9 mouse cellular contexts compared by ENCODE assay signal in genomic region chr11:23271770-23272724, GRCm38 (mm10). TPM values are rescaled to one million over a fixed set of nuclear protein-coding genes. Genes with fewer than 3 reads are reported as not detected.
DNase-seq lines count a peak whose midpoint lies in the region; ATAC-seq and TF ChIP-seq lines count a peak whose summit lies in the region.
"Had no signal": no experiment of that assay in that cellular context is flagged by ENCODE, and none has a peak within 500 bp of the region (broad histone marks: within the 10 kb centered on the region; RNA-seq: fewer than 3 reads in every experiment).

No protein-coding gene starts in this region.

- TF ChIP-seq CTCF in midbrain, postnatal 0 days (IDR thresholded peaks at IDR 0.05), result peak; percentile 85

- no peaks in the 10 kb centered on the region for H3K4me1 ChIP-seq in forebrain, embryonic 13.5 days
- no peaks in the 10 kb centered on the region for H3K4me1 ChIP-seq in forebrain, embryonic 11.5 days (replicated peaks; ENCODE audit: control insufficient read depth, insufficient read depth, low read length)
- H3K4me1 ChIP-seq in intestine, embryonic 15.5 days (replicated peaks), result no peaks in the 10 kb centered on the region
- no peaks in the 10 kb centered on the region for H3K4me1 ChIP-seq in midbrain, postnatal 0 days (ENCODE audit: insufficient read depth, low read length)

- WGBS in forebrain, embryonic 13.5 days, result 71% methylated on average over 4 of the region's 4 CpGs
- WGBS in forebrain, embryonic 11.5 days, result 78% methylated on average over 4 of the region's 4 CpGs
- 77% methylated on average over 4 of the region's 4 CpGs for WGBS in intestine, embryonic 15.5 days
- WGBS in midbrain, postnatal 0 days, result 67% methylated on average over 4 of the region's 4 CpGs

- no peak overlapping the region for H3K9ac ChIP-seq in forebrain, embryonic 13.5 days
- H3K9ac ChIP-seq in forebrain, embryonic 11.5 days (ENCODE audit: low read length), result no peak overlapping the region
- H3K9ac ChIP-seq in intestine, embryonic 15.5 days, result no peak overlapping the region
- H3K9ac ChIP-seq in midbrain, postnatal 0 days (replicated peaks; ENCODE audit: low read length, poor library complexity, severe bottlenecking), result no peak overlapping the region

- peak; percentile 53; the same call in 1 of the 2 replicates for ATAC-seq in forebrain, embryonic 13.5 days
- ATAC-seq in forebrain, embryonic 11.5 days (replicated peaks; ENCODE audit: low FRiP score), result no peak
- peak; percentile 36; the same call in 1 of the 2 replicates for ATAC-seq in intestine, embryonic 15.5 days
- peak; percentile 58 for ATAC-seq in midbrain, postnatal 0 days (ENCODE audit: low FRiP score)

- H3K27me3 ChIP-seq in forebrain, embryonic 13.5 days, result no peaks in the 10 kb centered on the region
- no peaks in the 10 kb centered on the region for H3K27me3 ChIP-seq in forebrain, embryonic 11.5 days (ENCODE audit: control insufficient read depth, insufficient read depth, low read length)
- H3K27me3 ChIP-seq in intestine, embryonic 15.5 days (replicated peaks), result no peaks in the 10 kb centered on the region
- H3K27me3 ChIP-seq in midbrain, postnatal 0 days (ENCODE audit: insufficient read depth, low read length), result no peaks in the 10 kb centered on the region

- H3K4me2 ChIP-seq in forebrain, embryonic 13.5 days, result no peak overlapping the region
- H3K4me2 ChIP-seq in forebrain, embryonic 11.5 days (ENCODE audit: low read depth, low read length, severe bottlenecking), result no peak overlapping the region
- H3K4me2 ChIP-seq in intestine, embryonic 15.5 days (replicated peaks), result no peak overlapping the region
- H3K4me2 ChIP-seq in midbrain, postnatal 0 days (ENCODE audit: low read depth, low read length, poor library complexity, severe bottlenecking), result no peak overlapping the region

- no peaks in the 10 kb centered on the region for H3K9me3 ChIP-seq in forebrain, embryonic 13.5 days (replicated peaks)
- H3K9me3 ChIP-seq in forebrain, embryonic 11.5 days (ENCODE audit: control insufficient read depth, low read length), result no peaks in the 10 kb centered on the region
- no peaks in the 10 kb centered on the region for H3K9me3 ChIP-seq in intestine, embryonic 15.5 days
- H3K9me3 ChIP-seq in midbrain, postnatal 0 days (ENCODE audit: low read length), result no peaks in the 10 kb centered on the region

- H3K36me3 ChIP-seq in forebrain, embryonic 13.5 days (ENCODE audit: poor library complexity, severe bottlenecking), result peaks cover 72% of the 10 kb centered on the region
- H3K36me3 ChIP-seq in forebrain, embryonic 11.5 days (ENCODE audit: control insufficient read depth, insufficient read depth, low read length), result peaks cover 14% of the 10 kb centered on the region
- H3K36me3 ChIP-seq in intestine, embryonic 15.5 days, result 0 out of 2 replicates have a peak, but pooled peaks cover 13% of the 10 kb centered on the region
- peaks cover 23% of the 10 kb centered on the region for H3K36me3 ChIP-seq in midbrain, postnatal 0 days (ENCODE audit: insufficient read depth, low read length)

- no peak for DNase-seq in forebrain, embryonic 11.5 days (ENCODE audit: low spot score)
- peak; percentile 33 for DNase-seq in ovary, postnatal 14 days (ENCODE audit: low spot score)
- DNase-seq in ovary, postnatal 10 days (ENCODE audit: low spot score), result no peak
- peak; percentile 37 for DNase-seq in cerebellum, adult 9-11 months
- DNase-seq in midbrain, postnatal 0 days (ENCODE audit: low spot score), result peak; percentile 70
- DNase-seq in urinary bladder, adult 18-20 months (ENCODE audit: low spot score in 2 of 2), result no peak

- H3K27ac ChIP-seq in forebrain, embryonic 13.5 days, result no peak overlapping the region
- no peak overlapping the region for H3K27ac ChIP-seq in forebrain, embryonic 11.5 days (ENCODE audit: low read depth, low read length)
- H3K27ac ChIP-seq in intestine, embryonic 15.5 days, result no peak overlapping the region
- H3K27ac ChIP-seq in midbrain, postnatal 0 days (ENCODE audit: low read depth, low read length), result no peak overlapping the region

- H3K4me3 ChIP-seq in forebrain, embryonic 13.5 days, result no peak overlapping the region
- no peak overlapping the region for H3K4me3 ChIP-seq in forebrain, embryonic 11.5 days (ENCODE audit: low read depth, low read length)
- H3K4me3 ChIP-seq in intestine, embryonic 15.5 days (replicated peaks), result no peak overlapping the region
- no peak overlapping the region for H3K4me3 ChIP-seq in midbrain, postnatal 0 days (ENCODE audit: low read depth, low read length)
- H3K4me3 ChIP-seq: myocyte had no signal

RNA-seq across cellular contexts. Expression of gene Xpo1, which starts 16.2 kb away (rescaled TPM):
- 91.5 and 101 TPM in 2 replicates for polyA plus RNA-seq in forebrain, embryonic 13.5 days (2015; fragmentation: Nextera tagmentation; extraction: Ambion mirVana)
- 176 and 187 TPM in 2 replicates for polyA plus RNA-seq in forebrain, embryonic 11.5 days (2014; fragmentation: Nextera tagmentation; extraction: Ambion mirVana)
- polyA plus RNA-seq in intestine, embryonic 15.5 days (2015; fragmentation: Nextera tagmentation; extraction: Ambion mirVana), result 72.6 and 85.0 TPM in 2 replicates
- total RNA-seq in midbrain, postnatal 0 days (2014; rRNA removed), result 65.1 and 86.5 TPM in 2 replicates
- polyA plus RNA-seq in midbrain, postnatal 0 days (2015; fragmentation: Nextera tagmentation; extraction: Ambion mirVana), result 37.4 and 44.0 TPM in 2 replicates

RNA-seq across cellular contexts. Expression of gene Usp34, which starts 34.6 kb away (rescaled TPM):
- polyA plus RNA-seq in forebrain, embryonic 13.5 days (2015; fragmentation: Nextera tagmentation; extraction: Ambion mirVana), result 27.1 and 29.8 TPM in 2 replicates
- polyA plus RNA-seq in forebrain, embryonic 11.5 days (2014; fragmentation: Nextera tagmentation; extraction: Ambion mirVana), result 30.8 and 32.8 TPM in 2 replicates
- polyA plus RNA-seq in intestine, embryonic 15.5 days (2015; fragmentation: Nextera tagmentation; extraction: Ambion mirVana), result 20.3 and 22.4 TPM in 2 replicates
- 107 and 140 TPM in 2 replicates for total RNA-seq in midbrain, postnatal 0 days (2014; rRNA removed)
- 24.1 and 30.2 TPM in 2 replicates for polyA plus RNA-seq in midbrain, postnatal 0 days (2015; fragmentation: Nextera tagmentation; extraction: Ambion mirVana)

Comparison
In these comparisons a context has a peak if more than half of its experiments do, and no peak if none do; other contexts are left out.
1. DNase-seq: peak in ovary, postnatal 14 days (single experiment), cerebellum, adult 9-11 months (single experiment) and midbrain, postnatal 0 days (single experiment); none in forebrain, embryonic 11.5 days (single experiment), ovary, postnatal 10 days (single experiment) and urinary bladder, adult 18-20 months (0 of 2).